Mouse (Mus musculus) small intestine, adult 2 months (tissue): Measurements from ENCODE around the gene Mtus2.

Experiments used
- CTCF ChIP-seq: fragments of 200-500 bp; IDR thresholded peaks from 2 replicates; pipeline ENCODE4 v1.5.1; 2012; ENCODE audit warnings: low read depth, mild to moderate bottlenecking, control low read depth, inconsistent platforms, low read length, moderate library complexity, mixed read lengths; ENCODE audit not compliant: insufficient replicate concordance, insufficient read length; ENCODE audit errors: extremely low read depth
- POLR2A ChIP-seq: fragments of 200-500 bp; IDR thresholded peaks from 2 replicates; pipeline ENCODE4 v1.6.1; 2012; ENCODE audit warnings: low read depth, mild to moderate bottlenecking, control low read depth, inconsistent platforms, low read length, moderate library complexity

GRCm38 (mm10) chr5:148015383-148015782 is 58.3 kb downstream of the Mtus2 start:
- TF ChIP-seq CTCF (no peak), POLR2A (no peak)
